Mouse (Mus musculus): ENCODE measurements around the gene Sox30. TPM values are rescaled to one million over a fixed set of nuclear protein-coding genes. Genes with fewer than 3 reads are reported as not detected.

Sox30 gene
- not detected for polyA plus RNA-seq (2017; shearing (Covaris generic))

DNA sequence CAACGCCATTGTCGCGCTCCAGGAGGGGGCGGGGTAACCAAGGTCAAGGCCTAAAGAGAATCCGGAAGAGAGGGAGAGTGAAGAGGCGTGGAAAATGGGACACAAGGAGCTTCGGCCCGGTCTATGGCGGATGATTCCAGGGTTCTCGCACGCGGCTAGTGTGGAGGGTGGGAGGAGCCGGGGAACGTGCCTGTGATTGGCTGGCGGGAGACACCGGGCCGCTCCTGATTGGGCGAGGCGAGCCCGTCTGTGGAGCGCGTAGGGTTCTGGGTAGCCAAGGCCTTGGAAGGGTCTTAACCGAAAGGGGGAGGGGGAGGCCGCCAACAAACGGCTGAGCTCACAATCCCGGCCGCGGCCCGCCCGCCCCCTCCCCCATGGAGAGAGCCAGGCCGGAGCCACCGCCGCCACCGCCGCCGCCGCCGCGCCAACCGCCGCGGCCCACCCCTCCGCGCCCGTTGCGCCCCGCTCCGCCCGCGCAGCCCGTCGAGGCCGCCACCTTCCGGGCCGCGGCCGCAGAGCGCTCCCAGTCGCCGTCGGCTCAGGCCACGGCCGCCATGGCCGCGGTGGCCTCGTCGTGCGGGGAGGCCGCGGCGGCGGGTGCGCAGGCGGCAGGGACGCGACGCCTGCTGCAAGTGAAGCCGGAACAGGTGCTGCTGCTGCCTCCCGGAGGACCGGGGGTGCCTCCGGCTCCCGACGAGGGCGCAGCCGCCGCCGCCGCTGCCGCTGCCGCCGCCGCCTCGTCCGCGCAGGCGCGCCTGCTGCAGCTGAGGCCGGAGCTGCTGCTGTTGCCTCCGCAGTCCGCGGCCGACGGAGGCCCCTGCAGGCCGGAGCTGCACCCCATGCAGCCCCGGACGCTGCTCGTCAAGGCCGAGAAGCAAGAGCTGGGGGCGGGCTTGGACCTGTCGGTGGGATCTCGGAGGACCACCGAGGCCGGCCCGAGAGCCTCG is at the start of gene Sox30:
TSS of gene Sox30 (plus strand) at position 365 of the 947 bp plus-strand sequence.

DNA sequence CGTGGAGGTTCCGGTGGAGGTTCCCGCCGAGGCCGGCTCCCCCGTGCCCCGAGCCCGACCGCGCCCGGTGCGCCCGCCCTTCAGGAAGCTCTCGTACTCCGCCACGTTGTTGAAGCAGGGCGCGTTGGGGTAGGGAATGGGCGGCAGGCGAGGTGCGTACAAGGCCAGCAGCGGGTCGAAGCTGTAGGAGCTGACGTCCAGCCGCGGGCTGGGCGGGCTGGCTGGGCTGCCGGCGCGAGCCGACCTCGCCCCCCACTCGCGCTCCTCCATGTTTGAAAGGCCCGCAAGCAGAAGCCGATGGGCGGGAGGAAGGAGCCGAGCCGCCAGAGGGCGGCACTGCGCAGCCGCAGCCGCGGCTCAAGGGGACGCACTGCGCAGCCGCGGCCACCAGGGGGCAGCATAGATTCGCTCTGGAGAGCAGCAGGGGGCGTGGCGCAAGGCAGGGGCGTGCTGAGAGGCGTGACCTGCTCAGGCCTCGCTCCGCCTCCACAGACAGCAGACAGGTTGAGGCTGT is 35.4 kb upstream of the Sox30 start, which contains the start of gene Lsm11:
TSS of gene Lsm11 (minus strand) at position 293 of the 514 bp plus-strand sequence.

DNA sequence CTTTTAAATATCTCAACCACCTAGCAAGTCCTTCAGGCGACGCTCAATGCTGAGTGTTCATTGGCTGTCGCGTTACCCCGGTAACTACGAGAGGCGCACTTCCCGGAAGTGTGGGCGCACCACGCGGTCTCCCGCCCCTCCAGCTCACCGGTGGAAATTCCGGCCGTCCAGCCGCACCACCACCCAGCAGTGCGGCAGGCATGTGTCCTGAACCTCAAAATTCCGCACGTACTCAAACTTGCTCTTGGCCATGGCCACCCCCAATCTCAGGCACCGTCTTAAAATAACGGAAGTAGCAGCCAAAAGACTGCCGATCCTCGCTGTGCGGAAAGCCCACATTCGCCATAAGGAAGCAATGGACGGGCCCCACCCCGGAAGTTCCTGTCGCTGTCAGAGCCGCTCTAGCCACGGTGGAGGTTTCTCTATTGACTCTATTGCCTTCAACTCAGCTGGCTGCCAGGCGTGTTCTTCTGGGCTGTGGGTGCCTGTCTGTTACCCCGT is 24.9 kb upstream of the Sox30 start, which contains the start of gene Thg1l:
TSS of gene Thg1l (minus strand) at position 368 of the 501 bp plus-strand sequence.

DNA sequence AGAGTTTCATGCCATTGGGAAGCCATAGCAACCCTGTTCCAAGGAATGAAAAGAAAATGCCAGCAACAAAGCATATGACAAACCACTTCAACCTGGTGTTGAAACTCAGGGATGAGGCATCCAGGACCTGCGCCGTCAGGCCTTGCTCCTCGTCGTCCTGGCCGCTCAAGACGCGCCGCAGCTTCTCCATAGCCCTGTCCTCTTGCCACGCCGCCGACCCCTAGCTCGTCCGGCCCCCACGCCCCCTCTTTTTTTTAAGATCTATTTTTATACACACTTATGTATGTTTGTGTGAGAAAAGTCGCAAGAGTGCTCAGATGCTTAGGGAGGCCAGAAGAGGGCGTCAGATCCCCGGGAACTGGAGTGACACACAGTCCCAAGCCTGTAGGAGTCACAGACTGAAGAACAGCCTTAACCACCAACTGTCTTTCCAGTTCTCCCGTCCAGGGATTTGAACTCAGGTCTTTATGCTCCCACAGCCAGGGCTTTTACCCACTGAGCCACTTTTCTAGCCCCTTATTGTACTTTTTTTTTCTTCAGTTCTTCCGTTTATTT is 72.1 kb downstream of the Sox30 start, which contains the start of gene Gm12166:
TSS of gene Gm12166 (minus strand) at position 217 of the 555 bp plus-strand sequence.

DNA sequence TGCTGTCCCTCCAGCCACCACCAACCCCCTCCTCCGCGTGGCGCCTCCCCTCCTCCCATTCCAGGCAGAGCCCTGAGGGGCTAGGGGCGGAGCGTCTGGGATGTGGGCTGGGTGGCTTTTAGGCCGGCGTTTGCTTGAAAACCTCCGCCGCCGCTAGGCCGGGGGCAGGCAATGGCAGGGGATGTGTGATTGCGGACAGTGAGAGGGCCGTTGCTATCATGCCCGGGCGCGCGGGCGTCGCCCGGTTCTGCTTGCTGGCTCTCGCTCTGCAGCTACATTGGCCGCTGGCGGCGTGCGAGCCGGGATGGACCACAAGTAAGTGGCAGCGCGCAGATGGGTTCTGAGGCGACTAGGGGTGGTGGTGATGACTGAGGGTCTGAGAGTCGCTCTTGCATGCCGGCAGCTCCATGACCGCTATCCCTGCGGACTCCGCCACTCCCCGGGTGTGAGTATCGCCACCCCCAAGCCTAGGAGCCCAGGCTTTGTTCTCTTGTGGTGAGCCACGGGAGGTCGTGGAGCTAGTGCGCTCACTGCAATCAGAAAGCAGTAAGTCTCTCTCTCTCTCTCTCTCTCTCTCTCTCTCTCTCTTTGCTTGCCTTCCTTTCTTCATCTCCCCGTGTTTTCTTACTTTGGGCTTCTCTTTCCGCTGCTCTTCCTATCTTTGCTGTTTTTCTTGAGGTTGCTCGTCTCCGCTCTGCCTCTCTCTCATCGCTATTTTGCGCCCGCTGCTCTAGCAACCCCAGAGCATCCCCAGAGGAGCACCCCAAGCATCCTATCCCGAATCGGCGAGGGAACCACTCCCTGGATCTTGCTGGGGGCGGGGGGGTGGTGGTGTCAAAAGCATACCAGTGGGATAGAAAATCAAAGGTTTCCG is 76.0 kb downstream of the Sox30 start, which contains the start of gene Adam19:
TSS of gene Adam19 (plus strand) at position 97 of the 874 bp plus-strand sequence.

Other genes starting within 250 kb of the Sox30 start
- gene Clint1, start 128.3 kb upstream of the Sox30 start, polyA plus RNA-seq (2017; shearing (Covaris generic)): 343 TPM
- 7.9 TPM for gene Lsm11, start 35.4 kb upstream of the Sox30 start, polyA plus RNA-seq (2017; shearing (Covaris generic))
- 6.8 TPM for gene Thg1l, start 24.8 kb upstream of the Sox30 start, polyA plus RNA-seq (2017; shearing (Covaris generic))
- gene Gm12166, start 72.0 kb downstream of the Sox30 start, polyA plus RNA-seq (2017; shearing (Covaris generic)): 9.3 TPM
- gene Adam19, start 75.7 kb downstream of the Sox30 start, polyA plus RNA-seq (2017; shearing (Covaris generic)): 21.2 TPM
- 0.15 TPM for gene Nipal4, start 186.2 kb downstream of the Sox30 start, polyA plus RNA-seq (2017; shearing (Covaris generic))

Measured in effector memory CD4-positive, alpha-beta T cell, adult 7 months (primary cell).